Mouse (Mus musculus) testis, adult 2 months (tissue): ENCODE measurements around the gene Jup. TPM values are rescaled to one million over a fixed set of nuclear protein-coding genes. Genes with fewer than 3 reads are reported as not detected.

Experiments
- H3K27ac ChIP-seq: fragments of 200-500 bp; 2 replicates; pipeline ENCODE4 v1.5.1; 2012; ENCODE audit warnings: low read depth, low read length; ENCODE audit not compliant: control insufficient read depth, insufficient read depth
- H3K27me3 ChIP-seq: fragments of 200-500 bp; 2 replicates; pipeline ENCODE4 v1.6.1; 2012; ENCODE audit warnings: mild to moderate bottlenecking, low read length, moderate library complexity; ENCODE audit not compliant: control insufficient read depth, insufficient read depth
- H3K36me3 ChIP-seq: fragments of 200-500 bp; 2 replicates; pipeline ENCODE4 v1.6.1; 2012; ENCODE audit warnings: mild to moderate bottlenecking, low read length; ENCODE audit not compliant: control insufficient read depth, insufficient read depth
- H3K4me1 ChIP-seq: fragments of 200-500 bp; 2 replicates; pipeline ENCODE4 v1.6.1; 2012; ENCODE audit warnings: low read length; ENCODE audit not compliant: control insufficient read depth, insufficient read depth
- H3K4me3 ChIP-seq: fragments of 200-500 bp; 2 replicates; pipeline ENCODE4 v1.5.1; 2012; ENCODE audit warnings: low read depth, mild to moderate bottlenecking, low read length, moderate library complexity, mixed read lengths; ENCODE audit not compliant: control insufficient read depth
- CTCF ChIP-seq: fragments of 200-500 bp; IDR thresholded peaks from 2 replicates; pipeline ENCODE4 v1.5.1; 2012; ENCODE audit warnings: low read depth, mild to moderate bottlenecking, inconsistent platforms, low read length, moderate library complexity; ENCODE audit not compliant: control insufficient read depth, insufficient read depth, insufficient replicate concordance
- POLR2A ChIP-seq: fragments of 200-500 bp; IDR thresholded peaks from 2 replicates; pipeline ENCODE4 v1.6.1; 2012; ENCODE audit warnings: low read depth, mild to moderate bottlenecking, inconsistent platforms, low read length, moderate library complexity; ENCODE audit not compliant: control insufficient read depth
- polyA plus RNA-seq: library from polyadenylated mRNA; depleted of rRNA; stranded (reverse); fragments of >200 nt; gene quantifications from 2 replicates; pipeline ENCODE4 v1.2.3, GENCODE M21; 2012

The Jup gene
- polyA plus RNA-seq, 1 experiment = 103 TPM

DNA sequence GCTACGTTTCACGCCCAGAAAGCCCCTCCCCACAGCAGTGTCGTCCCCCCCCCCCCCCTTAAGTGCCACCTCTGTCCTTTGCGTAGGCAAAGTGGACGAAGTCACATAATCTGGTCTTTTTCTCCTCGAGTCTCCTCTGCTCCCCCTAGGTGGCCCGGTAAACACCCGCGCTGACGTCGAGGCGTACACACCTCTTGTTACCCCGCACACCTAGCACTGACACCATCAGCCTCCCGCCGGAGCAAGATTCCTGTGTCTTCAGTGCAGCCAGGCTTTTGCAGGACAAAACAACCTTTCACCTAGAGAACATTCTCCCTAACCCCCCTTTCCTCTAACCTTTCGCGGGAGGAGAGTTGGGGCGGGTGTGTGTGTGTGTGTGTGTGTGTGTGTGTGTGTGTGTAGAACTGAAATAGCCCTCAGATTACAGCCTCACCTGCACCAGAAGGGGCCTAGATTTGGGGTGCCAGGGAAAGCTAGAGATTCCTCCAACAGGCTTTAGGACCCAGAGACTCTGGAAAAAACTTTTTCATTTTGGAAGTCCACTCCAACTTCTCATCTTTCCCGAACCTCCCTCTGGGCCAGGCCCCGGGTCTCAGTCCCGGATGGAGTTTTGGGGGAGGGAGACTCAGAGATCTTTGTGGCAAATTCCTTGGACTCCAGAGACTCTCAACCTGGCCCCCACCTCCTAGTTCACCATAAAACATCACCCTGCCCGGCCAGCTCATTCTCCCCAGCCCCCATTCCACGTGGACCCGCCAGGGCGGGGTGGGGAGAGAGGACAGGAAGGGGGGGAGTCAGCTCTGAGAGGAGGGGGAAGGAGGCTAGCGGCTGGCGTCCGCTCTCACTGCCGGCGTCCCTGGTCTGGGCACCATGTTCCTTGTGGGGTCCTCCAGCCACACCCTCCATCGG lies 17.6 kb upstream of the Jup start, which contains the start of gene Fkbp10:
Gene Fkbp10, plus strand, starts transcription at position 784 of the 909 bp plus-strand sequence.
- Histone ChIP-seq H3K27ac (peak within 1 kb of the TSS; percentile 44; the same call in 1 of the 2 replicates), H3K4me1 (peaks cover 19% of the 10 kb centered on the region)

DNA sequence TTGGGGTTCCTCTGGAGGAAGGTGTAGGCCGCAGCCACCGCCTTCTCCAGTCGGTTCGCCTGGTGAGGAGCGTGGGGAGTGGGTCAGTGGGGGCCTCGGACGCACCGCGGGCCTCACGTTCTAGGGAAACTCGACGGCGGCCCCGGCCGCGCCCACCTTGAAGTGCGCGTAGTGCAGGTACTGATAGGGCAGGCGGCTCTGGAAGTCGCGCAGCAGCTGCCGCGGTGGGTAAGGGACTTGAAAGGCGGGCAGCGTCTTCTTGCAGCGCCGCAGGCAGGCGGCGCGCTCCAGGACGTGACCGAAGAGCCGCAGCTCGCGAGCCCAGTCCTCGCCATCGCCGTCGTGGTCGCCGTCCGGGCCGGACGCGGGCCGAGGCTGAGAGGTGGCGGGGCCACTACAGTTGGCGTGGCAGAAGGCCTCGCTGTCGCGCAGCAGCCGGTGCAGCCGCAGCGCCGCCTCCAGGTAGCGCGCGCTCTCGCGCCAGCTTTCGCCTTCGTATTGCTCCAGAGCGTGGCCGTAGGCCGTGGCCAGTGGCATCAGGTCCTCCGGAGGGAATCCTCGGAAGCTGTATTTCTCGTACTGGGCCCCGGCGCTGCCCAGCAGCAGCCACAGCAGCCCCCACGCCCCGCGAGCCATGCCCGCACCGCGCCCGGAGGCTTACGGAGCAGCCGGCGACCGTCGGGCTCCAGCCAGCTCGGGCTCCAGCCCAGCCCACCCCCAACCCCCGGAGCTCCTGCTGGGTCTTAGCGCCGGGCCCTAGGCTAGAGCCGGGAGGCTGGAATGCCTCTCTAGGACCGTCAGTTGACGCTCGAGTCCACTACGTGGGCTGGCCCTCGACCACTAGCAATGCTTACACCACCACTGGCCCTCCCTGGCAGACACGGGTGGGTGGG lies 16.7 kb upstream of the Jup start, which contains the start of gene P3h4:
Gene P3h4, minus strand, starts transcription at position 816 of the 893 bp plus-strand sequence.
- Histone ChIP-seq H3K27ac (peak within 1 kb of the TSS; percentile 44; the same call in 1 of the 2 replicates), H3K36me3 (no peaks in the 10 kb centered on the region), H3K4me3 (peak within 1 kb of the TSS; percentile 71), H3K27me3 (no peaks in the 10 kb centered on the region), H3K4me1 (peaks cover 19% of the 10 kb centered on the region)
- TF ChIP-seq POLR2A (peak; percentile 1; the same call in 1 of the 2 replicates), CTCF (peak; percentile 43; the same call in 1 of the 2 replicates)

More for the DNA sequence above, 17.6 kb upstream of the Jup start, which contains the start of gene Fkbp10:
- no peak for TF ChIP-seq CTCF
- no peak for TF ChIP-seq POLR2A
- H3K36me3 ChIP-seq = no peaks in the 10 kb centered on the region
- H3K4me3 ChIP-seq = peak within 1 kb of the TSS; percentile 71
- H3K27me3 ChIP-seq = no peaks in the 10 kb centered on the region

DNA sequence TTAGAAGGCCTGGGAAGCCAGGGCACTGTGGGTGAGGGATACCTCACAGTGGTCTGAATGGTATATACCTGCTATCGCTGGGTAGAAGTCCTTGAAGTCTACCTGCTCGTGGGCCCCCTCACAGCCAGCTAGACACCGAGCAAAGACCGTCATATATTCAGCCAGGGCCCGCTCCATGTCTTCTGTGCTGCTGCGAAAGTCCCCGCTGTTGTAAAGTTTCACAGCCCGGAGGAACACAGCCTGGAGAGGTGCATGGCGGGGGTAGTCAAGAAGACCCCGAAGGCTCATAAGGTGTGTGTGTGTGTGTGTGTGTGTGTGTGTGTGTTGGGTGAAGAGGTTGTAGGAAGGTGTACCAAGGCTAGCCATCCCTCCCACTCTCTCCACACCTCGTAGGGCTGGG lies 16.0 kb upstream of the Jup start:
- TF ChIP-seq POLR2A (no peak), CTCF (no peak)
- no peaks in the 10 kb centered on the region for H3K27me3 ChIP-seq
- no peak overlapping the region for H3K27ac ChIP-seq
- peaks cover 19% of the 10 kb centered on the region for H3K4me1 ChIP-seq
- H3K4me3 ChIP-seq = peak overlapping the region; percentile 71
- no peaks in the 10 kb centered on the region for H3K36me3 ChIP-seq

DNA sequence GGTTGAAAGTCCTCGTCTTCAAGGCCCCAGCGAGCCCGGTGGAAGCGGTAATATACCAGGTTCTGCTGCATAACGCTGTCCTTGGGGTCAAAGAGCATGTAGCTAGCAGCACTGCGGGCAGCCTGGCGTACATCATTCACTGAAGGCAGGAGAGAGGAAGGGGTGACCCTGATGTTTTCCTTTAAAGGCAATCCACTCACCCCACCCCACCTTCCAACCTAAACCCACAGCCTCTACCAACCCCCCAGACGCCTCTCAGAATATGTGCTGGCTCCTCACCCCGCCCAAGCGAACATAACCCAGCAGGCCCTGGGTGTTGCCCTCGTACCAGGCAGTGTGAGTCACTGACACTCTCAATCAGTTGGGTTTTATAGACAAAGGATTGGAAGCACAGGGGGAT lies 14.2 kb upstream of the Jup start:
- H3K27ac ChIP-seq = no peak overlapping the region
- H3K4me1 ChIP-seq = peaks cover 19% of the 10 kb centered on the region
- no peak for TF ChIP-seq CTCF
- TF ChIP-seq POLR2A = no peak
- H3K36me3 ChIP-seq = no peaks in the 10 kb centered on the region
- H3K27me3 ChIP-seq = no peaks in the 10 kb centered on the region
- no peak overlapping the region for H3K4me3 ChIP-seq

DNA sequence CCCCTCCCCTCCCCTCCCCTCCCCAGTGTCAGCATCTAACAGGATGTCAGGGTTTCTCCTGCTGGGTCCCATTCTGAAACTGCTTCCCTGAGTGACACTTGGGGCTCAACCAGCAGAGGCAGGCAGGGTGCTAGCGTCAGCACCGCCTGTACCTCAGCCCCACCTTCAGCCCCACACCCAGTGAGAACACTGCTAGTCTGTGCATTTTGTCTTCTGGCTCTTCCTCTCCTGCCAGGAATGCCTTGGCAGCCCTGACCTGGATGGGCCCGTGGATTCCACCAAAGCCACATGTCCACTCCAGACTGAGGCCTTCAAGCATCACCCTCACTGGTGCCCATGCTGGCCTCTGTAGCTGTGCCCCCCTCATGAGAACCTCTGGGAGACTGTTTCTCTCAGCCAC lies 12.1 kb upstream of the Jup start:
- no peaks in the 10 kb centered on the region for H3K27me3 ChIP-seq
- H3K4me3 ChIP-seq = no peak overlapping the region
- no peak overlapping the region for H3K27ac ChIP-seq
- H3K36me3 ChIP-seq = no peaks in the 10 kb centered on the region
- H3K4me1 ChIP-seq = peaks cover 11% of the 10 kb centered on the region
- TF ChIP-seq POLR2A (no peak), CTCF (no peak)

DNA sequence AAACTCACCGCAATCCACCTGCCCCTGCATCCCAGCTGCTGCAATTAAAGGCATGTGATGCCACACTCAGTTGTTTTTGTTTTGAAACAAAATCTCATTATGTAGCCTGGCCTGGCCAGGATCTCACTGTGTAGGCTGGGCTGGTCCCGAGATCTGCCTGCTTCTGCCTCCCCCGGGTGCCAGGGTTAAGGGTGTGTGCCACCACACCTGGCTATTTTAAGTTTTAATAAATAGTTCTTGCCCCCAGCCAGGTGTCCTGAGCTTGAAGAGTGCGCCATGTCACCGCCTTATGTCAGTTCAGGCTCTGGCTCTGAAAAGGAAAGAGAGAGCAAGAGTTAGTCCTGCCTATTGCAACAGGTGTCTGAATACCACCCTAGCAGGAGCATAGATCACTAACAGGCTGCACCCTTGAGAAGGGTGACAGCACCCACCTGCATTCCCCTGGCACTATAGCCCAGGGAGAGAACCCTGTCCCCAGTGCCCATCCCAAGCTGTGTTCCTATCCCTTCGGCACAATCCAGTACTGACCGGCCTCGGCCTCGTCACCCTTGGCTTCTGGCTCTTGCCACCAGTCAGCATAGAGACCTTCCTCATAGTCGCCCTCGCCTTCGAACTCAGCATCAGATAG lies 11.4 kb upstream of the Jup start:
- H3K27me3 ChIP-seq = no peaks in the 10 kb centered on the region
- TF ChIP-seq POLR2A = no peak
- TF ChIP-seq CTCF = no peak
- H3K36me3 ChIP-seq = no peaks in the 10 kb centered on the region
- H3K4me1 ChIP-seq = peaks cover 6% of the 10 kb centered on the region
- no peak overlapping the region for H3K27ac ChIP-seq
- H3K4me3 ChIP-seq = no peak overlapping the region
